Mouse (Mus musculus) urinary bladder, adult 2 months (tissue): ENCODE data around the gene Olfr1341. TPM values are rescaled to one million over a fixed set of nuclear protein-coding genes. Genes with fewer than 3 reads are reported as not detected.

Experiments
- DNase-seq: peaks from one replicate; pipeline ENCODE4 v3.0.0; 2022; ENCODE audit warnings: low spot score
- polyA plus RNA-seq: library from polyadenylated mRNA; depleted of rRNA; stranded (reverse); fragments of >200 nt; gene quantifications from 2 replicates; pipeline ENCODE4 v1.2.3, GENCODE M21; 2012; rRNA removed

Gene Olfr1341
- polyA plus RNA-seq: not detected in 2 replicates

DNA sequence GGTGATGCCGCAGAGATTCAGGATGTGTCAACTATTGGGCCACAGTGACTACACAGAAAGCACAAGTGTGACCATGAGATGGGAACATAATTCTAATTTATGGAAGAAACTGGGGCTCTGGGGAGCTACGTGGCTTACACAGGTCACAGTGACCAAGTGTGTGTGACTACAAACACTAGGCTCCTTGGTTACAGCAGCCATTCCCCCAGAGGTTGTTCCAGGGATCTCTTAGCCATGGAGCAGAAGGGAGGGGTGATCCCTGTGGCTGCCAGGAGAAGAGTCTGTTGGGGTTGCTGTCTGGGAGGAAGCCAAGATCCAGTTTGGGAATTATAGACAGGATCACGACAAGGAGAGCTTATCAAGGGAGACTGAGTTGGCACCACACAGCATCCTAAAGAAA is at the start of gene Olfr1341:
Gene Olfr1341, plus strand, starts transcription at position 301 of the 400 bp plus-strand sequence.
- no peak for DNase-seq

DNA sequence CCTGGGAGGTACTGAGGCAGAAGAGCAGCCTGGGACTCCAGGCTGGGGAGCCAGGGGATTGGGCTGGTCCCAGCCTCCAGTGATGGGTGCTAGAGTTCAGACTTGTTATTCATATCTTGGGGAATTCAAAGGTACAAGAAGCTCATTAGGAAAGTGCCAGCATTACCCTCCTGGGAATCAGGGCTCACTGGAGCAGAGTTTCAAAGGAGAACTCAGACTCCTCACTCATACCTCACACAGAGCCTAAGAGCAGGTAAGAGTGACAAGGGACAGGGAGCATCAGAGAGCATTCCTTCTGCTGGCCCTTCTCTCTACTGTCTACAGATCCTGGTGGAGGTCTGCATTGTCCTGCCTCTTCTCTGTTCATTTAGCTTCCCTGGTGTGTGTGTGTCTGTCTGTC is 44.7 kb upstream of the Olfr1341 start, which contains the start of gene Olfr62:
Gene Olfr62, plus strand, starts transcription at position 301 of the 400 bp plus-strand sequence.
- no peak for DNase-seq

DNA sequence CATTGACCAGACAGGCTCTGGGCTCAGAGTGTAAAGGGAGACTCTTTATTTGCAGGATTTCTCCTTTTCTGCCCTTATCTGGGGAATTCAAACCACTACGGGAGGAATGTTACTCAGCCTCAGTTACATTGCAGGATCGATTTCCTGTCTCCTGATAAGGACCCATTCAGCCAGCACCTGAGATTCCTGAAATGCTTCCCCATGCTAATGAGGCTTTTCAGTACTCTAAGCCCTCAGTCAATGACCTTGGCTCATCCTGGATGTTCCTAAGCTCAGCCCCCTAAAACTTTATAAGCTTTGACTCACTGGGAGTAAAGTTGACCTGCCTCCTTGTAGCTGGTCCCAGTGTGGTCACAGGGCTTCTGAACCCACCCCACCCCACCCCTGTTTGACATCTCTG is 16.2 kb upstream of the Olfr1341 start:
- no peak for DNase-seq

DNA sequence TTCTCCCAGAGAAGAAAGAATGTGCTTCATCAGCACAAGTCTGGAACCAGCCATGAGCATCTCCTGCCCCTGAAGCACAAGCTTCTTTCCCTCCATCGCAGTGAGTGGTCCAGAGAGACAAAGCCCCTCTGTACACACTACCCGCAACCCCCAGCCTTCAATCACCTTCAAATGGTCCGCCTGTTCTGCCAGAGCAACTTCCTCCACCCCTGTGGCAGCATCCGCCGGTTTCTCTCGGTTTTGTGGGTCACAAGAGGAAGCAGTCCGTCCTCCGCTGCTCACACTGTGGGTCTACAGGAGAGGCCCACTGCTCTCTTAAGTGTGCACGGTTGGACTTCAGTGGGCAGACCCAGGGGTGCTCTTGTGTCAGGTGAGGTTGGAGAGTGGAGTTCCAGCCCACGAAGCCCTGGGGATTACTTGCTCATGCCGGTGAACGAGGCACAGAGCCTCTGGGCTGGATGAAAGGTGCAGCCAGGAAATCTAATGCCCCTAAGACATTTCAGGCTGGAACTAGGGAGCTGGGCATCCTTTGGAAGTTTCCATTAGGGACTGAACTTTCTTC is 10.8 kb upstream of the Olfr1341 start, which contains the start of gene Olfr1342:
Gene Olfr1342, minus strand, starts transcription at position 345 of the 562 bp plus-strand sequence.
- DNase-seq: no peak

DNA sequence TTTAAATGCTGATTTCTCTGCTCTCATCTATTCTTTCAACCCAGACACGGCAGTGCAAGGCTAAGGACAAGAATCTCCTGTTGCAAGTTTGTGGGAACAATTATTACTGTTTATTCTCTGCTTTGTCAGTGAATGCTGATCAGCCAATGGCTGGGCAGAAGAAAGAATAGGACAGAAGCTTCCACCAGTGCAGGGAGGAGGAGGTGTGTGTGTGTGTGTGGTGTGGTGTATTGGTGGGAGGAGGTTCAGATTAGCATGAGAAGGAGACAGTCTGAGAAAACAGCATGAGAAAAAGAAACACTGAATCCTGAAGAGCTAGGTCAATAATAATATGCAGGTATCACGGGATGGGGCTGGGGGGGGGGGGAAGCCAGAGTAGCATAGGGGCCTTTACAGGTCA is 9.5 kb upstream of the Olfr1341 start:
- DNase-seq: no peak

DNA sequence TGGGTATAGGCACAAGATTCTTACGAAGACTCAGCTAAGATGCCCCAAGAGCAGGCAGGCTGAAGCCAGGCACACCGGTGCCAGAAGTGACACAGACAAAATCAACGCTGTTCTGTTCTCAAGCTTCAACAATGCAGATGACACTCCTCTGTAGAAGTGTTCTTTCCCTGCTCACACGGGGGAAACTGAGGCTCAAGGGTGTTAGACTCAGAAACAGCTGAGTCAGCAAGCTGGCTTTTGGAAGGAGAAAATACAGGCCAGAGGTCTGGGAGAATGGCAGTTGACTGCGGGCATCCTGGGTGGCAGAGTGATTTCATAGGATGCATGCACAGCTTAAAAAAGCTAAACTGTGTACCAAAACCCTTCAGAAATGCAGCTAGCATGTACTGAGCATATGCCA is 4.8 kb downstream of the Olfr1341 start:
- DNase-seq: no peak

DNA sequence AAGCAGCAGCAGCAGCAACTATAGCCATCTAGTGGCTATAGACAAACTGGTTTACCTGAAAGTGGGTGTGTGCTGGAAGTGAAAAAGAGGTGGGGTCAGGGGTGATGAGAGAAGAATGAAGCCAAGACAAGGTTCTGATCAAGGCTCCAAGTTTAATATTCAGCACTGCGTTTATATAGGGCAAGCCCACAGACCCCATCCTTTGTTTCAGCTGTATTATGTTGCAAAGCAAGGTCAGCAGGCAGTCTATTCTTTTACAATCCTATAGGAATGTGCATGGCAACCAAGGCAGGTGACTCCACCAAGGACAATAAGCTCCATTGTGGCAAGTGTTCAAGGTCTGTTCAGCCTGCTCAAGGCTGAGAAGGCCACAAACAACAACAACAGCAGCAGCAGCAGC is 8.3 kb downstream of the Olfr1341 start:
- DNase-seq: no peak

DNA sequence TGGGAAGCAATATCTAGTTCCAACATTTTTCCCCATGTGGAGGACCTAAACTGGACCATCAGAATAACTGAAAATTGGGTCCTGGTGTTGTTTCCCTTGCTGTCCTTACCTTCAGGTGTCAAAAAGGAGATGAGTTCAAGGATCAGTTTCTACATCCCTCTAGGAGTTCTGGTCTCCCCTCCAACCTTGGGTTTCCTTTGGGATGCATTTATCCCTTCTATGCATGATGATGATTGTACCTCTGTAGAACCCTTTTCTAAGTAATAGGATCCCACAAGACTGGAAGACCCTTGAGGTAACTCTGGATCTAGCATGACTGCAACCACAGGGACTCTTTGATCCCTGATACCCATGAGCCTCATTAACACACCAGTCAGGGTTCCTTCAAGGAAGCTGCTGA is 16.5 kb downstream of the Olfr1341 start, which contains the start of gene Olfr1340:
Gene Olfr1340, plus strand, starts transcription at position 301 of the 400 bp plus-strand sequence.
- no peak for DNase-seq

DNA sequence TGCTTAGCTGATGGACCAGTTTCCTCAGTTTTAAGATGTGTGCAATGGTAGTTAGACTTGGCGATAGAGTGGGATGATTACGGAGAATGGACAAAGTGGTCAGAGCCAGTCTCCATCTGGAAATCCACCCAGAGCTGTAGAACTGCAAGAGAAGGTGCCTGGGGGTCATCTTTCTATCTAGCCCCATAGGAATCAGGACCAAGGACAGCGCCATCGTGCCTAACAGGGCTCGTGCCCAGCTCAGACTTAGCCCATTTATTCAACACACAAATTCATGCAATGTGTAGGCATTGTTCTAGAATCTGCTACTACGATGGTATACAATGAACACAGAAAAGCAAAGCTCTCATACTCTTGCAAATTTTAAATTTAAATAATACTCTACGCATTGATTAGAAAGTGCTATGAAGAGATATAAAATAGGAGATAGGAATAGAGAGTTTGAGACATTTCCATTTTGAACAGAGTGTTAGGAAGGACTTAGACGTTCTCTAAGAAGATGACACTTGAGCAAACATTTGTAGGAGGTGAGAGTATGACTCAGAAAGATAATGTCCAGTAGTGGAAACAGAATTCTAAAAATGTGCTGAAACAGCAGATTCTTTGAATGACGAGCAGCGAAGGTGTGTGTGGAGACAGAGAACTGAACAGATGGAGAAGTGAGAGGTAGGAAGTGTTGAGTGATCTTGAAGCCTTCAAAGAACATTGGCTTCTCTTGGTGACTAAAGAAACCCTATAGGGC is 18.6 kb downstream of the Olfr1341 start:
- no peak for DNase-seq

DNA sequence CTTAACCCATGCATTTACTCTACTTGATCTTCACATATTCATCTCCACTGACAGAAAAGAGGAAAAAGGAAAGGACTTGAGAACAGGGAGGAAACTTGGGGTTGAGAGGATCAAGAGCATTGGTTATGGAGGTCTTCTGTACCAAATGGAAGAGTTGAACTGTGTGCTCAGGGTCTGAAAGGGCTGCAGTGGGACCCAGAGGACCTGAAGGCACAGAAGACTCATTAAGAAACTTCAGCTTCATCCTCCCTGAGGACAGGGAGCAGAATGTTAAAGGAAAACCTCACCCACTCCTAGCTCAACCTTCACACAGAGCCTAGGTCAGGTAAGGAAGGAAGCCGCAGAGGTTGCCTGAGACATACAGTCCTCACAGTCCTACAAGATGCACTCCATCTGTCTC is 28.6 kb downstream of the Olfr1341 start, which contains the start of gene Olfr1339:
Gene Olfr1339, plus strand, starts transcription at position 301 of the 400 bp plus-strand sequence.
- DNase-seq: no peak

DNA sequence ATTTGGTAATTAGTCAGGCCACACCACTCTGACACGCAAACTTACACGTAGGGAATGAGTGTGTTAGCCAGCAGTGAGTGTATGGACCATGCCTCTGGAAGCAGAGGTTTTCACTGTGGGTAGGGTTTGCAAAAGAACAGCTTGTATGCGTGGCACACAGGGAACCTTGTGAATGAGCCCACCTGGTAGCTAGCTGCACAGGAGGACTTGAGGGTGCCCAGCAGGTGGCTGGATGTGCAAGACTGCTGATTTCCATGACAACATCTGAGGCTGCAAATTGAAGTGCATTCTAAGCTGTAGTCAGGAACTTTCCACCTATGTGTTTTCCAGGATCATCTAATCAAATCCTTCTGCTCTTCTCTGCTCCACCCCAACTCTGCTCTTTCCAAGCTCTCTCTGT is 36.3 kb downstream of the Olfr1341 start:
- DNase-seq: no peak

DNA sequence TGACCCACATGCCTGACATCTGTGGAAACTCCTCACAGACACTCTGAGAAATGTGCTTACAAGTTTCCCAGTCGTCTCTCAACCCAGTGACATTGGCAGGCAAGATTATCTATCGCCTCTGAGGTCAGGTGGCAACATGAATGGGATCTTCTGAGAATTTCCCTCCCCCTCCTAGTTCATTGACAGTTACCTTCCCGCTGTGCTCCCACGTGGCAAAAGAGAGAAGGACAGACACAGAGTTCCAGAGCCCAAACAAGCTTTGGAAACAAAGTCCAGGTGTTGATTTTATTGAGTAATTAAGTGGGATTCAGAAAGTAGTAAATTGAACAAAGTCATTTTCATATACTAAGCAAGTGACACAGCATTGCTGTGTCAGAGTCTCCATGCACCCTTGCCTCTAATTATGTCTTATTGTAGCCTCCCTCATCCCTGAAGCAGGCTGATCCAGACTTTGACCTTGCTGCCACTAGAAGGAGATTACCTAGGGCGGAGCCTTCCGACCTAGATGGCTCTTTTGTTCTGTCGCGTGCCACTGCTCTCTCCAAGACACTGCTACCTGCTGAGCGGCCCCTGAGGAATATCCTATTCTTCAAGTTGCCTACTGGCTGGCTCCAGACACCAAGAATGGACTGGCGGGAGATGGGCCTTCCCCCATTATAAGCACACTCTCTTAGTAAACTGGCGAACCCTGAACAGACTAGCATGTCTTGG is 37.8 kb downstream of the Olfr1341 start:
- no peak for DNase-seq

DNA sequence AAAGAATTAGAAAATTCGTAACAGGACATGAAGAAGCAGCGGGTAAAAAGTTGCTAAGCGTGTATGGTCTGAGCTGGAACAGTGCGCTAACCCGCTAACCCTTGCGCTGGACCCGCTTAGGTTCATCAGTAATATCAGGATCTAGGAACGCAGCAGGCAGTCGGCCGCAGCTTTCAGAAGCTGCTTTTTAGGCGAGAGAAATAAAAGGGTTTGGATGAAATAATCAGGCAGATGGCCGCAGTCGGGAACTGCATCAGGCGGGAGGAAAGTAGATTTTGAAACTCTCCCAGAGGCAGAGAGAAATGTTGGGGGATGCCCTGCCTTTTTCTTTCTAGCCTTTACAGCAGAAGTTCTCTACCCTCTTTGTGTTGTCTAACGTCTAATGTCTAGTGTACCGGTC is 38.6 kb downstream of the Olfr1341 start:
- no peak for DNase-seq

DNA sequence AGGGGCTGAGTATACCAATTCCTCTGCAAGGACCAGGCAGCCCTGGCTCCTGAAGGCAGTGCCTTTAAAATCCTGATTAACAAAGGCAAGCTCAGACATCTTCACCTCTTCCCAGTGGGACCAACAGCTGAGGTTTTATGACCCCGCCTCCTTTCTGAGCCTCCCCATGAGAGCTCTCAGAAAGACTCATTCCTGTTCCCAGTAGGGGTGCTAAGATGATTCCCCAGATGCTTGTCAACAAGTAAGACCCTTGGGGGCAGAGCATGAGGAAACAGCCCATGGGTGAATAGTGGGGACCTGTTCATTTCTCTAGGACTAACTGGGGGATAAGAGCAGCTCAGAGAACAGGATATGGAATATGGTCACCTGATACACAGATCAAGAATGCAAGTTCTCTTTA is 55.3 kb downstream of the Olfr1341 start, which contains the start of gene Olfr1338:
Gene Olfr1338, minus strand, starts transcription at position 101 of the 400 bp plus-strand sequence.
- no peak for DNase-seq

Other genes starting within 250 kb of the Olfr1341 start
- 0.06 TPM in 2 replicates for gene Mpl, start 246.0 kb upstream of the Olfr1341 start, polyA plus RNA-seq
- gene Tie1, start 213.5 kb upstream of the Olfr1341 start, polyA plus RNA-seq: 21.7 and 25.1 TPM in 2 replicates
- gene 2610528J11Rik, start 176.5 kb upstream of the Olfr1341 start, polyA plus RNA-seq: 11.7 and 15.8 TPM in 2 replicates
- gene Tmem125, start 159.5 kb upstream of the Olfr1341 start, polyA plus RNA-seq: 10.7 and 15.5 TPM in 2 replicates
- gene Cfap57, start 82.7 kb upstream of the Olfr1341 start, polyA plus RNA-seq: 0.04 and 0.08 TPM in 2 replicates
- gene Ebna1bp2, start 82.7 kb upstream of the Olfr1341 start, polyA plus RNA-seq: 63.4 and 72.6 TPM in 2 replicates
- gene Olfr62, start 44.6 kb upstream of the Olfr1341 start, polyA plus RNA-seq: not detected in 2 replicates
- gene Olfr1342, start 10.8 kb upstream of the Olfr1341 start, polyA plus RNA-seq: not detected in 2 replicates
- gene Olfr1340, start 16.6 kb downstream of the Olfr1341 start, polyA plus RNA-seq: not detected in 2 replicates
- gene Olfr1339, start 28.7 kb downstream of the Olfr1341 start, polyA plus RNA-seq: not detected in 2 replicates
- gene Olfr1338, start 55.2 kb downstream of the Olfr1341 start, polyA plus RNA-seq: not detected in 2 replicates
- gene Olfr1337, start 79.1 kb downstream of the Olfr1341 start, polyA plus RNA-seq: not detected in 2 replicates
- gene Olfr1335, start 106.4 kb downstream of the Olfr1341 start, polyA plus RNA-seq: not detected in 2 replicates
- not detected in 2 replicates for gene Olfr1333, start 132.8 kb downstream of the Olfr1341 start, polyA plus RNA-seq
- not detected in 2 replicates for gene Olfr1331, start 161.1 kb downstream of the Olfr1341 start, polyA plus RNA-seq
- not detected in 2 replicates for gene Olfr1330, start 185.1 kb downstream of the Olfr1341 start, polyA plus RNA-seq
- gene Olfr1329, start 213.9 kb downstream of the Olfr1341 start, polyA plus RNA-seq: not detected in 2 replicates
- gene Olfr1328, start 235.1 kb downstream of the Olfr1341 start, polyA plus RNA-seq: 0.03 TPM in 1 of 2 replicates, not detected in the other